Mouse (Mus musculus) neural tube, embryonic 11.5 days (tissue): ENCODE measurements around the gene Ly6g6c. TPM values are rescaled to one million over a fixed set of nuclear protein-coding genes. Genes with fewer than 3 reads are reported as not detected.

Experiments
- ATAC-seq: fragments of 200-750 bp; cut with Nextera tagmentation; 2 replicates; pipeline ENCODE4 v1.8.0; 2017; ENCODE audit warnings: moderate number of reproducible peaks, mild to moderate bottlenecking, moderate TSS enrichment, moderate library complexity; ENCODE audit not compliant: insufficient read depth, low FRiP score, low TSS enrichment
- DNase-seq: peaks from one replicate; pipeline ENCODE4 v3.0.0-alpha.2; 2015; ENCODE audit warnings: low spot score
- H3K27ac ChIP-seq: fragments of 300-500 bp; sonication (generic); 2 replicates; pipeline ENCODE4 v1.5.1; 2014; ENCODE audit warnings: low read depth, mild to moderate bottlenecking, low read length
- H3K27me3 ChIP-seq: fragments of 300-500 bp; sonication (generic); 2 replicates; pipeline ENCODE4 v1.6.1; 2014; ENCODE audit warnings: mild to moderate bottlenecking, low read length, mixed read lengths; ENCODE audit not compliant: control insufficient read depth, insufficient read depth
- H3K36me3 ChIP-seq: fragments of 300-500 bp; sonication (generic); 2 replicates; pipeline ENCODE4 v1.6.1; 2014; ENCODE audit warnings: mild to moderate bottlenecking, low read length, moderate library complexity, mixed read lengths; ENCODE audit not compliant: control insufficient read depth, insufficient read depth
- H3K4me1 ChIP-seq: fragments of 300-500 bp; sonication (generic); 2 replicates; pipeline ENCODE4 v1.6.1; 2014; ENCODE audit warnings: low read length, mixed read lengths; ENCODE audit not compliant: control insufficient read depth, insufficient read depth
- H3K4me2 ChIP-seq: fragments of 300-500 bp; sonication (generic); 2 replicates; pipeline ENCODE4 v1.6.1; 2014; ENCODE audit warnings: low read depth, mild to moderate bottlenecking, moderate library complexity
- H3K4me3 ChIP-seq: fragments of 300-500 bp; sonication (generic); 2 replicates; pipeline ENCODE4 v1.5.1; 2014; ENCODE audit warnings: low read depth, low read length
- H3K9ac ChIP-seq: fragments of 300-500 bp; sonication (generic); 2 replicates; pipeline ENCODE4 v1.6.1; 2014; ENCODE audit warnings: mild to moderate bottlenecking, low read length
- H3K9me3 ChIP-seq: fragments of 300-500 bp; sonication (generic); 2 replicates; pipeline ENCODE4 v1.6.1; 2016; ENCODE audit warnings: low read length; ENCODE audit not compliant: control insufficient read depth
- WGBS: fragments of 180-500 bp; shearing (Covaris S2); extraction: QIAGEN DNeasy Blood & Tissue Kit; methylation state at CpG from one replicate; pipeline ENCODE4 v1.1.7; 2014; 5-methylcytosine and 5-hydroxymethylcytosine counted together
- polyA plus RNA-seq: library from polyadenylated mRNA; unstranded; fragments of >200 nt; fragmentation: Nextera tagmentation; extraction: Ambion mirVana; gene quantifications from 2 replicates; pipeline ENCODE4 v1.2.1, GENCODE M21; 2014

Gene Ly6g6c
- polyA plus RNA-seq: 0.43 TPM in 1 of 2 replicates, not detected in the other

DNA sequence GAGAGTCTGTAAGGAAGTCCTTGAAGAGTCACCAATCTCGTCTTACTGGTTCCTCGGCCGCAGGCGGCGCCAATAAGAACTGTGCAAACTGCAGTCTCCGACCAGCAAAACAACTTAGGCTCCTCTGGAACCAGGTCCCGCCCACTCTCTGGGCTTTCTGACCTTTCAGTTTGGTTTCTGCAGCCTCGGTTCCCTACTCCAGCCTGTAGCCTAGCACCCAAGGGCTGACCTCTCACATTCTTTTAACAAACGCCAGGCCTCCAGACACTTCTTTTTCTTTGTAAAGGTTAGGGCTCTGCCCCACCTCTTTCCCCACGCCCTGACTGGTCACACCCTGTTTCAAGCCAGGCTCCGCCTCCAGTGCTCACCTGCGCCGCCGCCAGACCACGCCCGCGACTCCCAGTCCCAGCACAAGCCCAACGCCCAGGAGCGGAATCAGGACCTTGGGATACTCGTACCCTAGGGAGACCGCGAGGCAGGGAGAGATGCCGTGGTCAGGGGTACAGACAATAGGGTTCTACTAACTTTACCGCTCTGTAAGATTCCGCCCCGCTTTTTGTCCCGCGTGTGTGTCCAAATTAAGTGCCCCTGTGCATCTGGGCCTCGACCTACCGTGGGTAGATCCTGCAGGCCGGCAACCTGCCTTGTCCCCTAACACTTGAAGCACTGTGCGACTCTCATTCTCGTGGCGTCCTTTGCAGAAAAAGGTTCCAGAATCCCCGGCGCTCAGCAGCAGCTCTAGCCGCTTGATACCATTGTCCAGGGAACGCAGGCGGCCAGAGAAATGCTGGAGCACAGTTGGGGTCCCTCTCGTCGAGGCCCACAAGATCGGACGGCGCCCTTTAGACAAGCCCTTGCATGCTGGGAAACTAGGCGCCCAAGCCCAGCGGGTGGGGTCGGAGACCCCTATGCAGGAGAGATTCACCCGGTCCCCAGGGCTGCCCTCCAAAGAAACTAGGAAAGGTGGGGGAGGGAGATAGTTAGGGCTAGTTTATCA, at the start of gene Ly6g6c:
TSS of gene Ly6g6c (plus strand) at position 438 of the 997 bp plus-strand sequence.
- under 1% methylated on average over 48 of the region's 48 CpGs for WGBS
- H3K27ac ChIP-seq: no peak within 1 kb of the TSS
- peak within 1 kb of the TSS; percentile 22 for H3K4me3 ChIP-seq
- H3K36me3 ChIP-seq: peaks cover 2% of the 10 kb centered on the region; the same call in 1 of the 2 replicates
- peak within 1 kb of the TSS; percentile 49 for H3K9ac ChIP-seq
- peaks cover 20% of the 10 kb centered on the region for H3K27me3 ChIP-seq
- H3K4me1 ChIP-seq: peaks cover 16% of the 10 kb centered on the region
- no peaks in the 10 kb centered on the region for H3K9me3 ChIP-seq
- ATAC-seq (no peak), DNase-seq (peak; percentile 49)
- peak within 1 kb of the TSS; percentile 57 for H3K4me2 ChIP-seq

DNA sequence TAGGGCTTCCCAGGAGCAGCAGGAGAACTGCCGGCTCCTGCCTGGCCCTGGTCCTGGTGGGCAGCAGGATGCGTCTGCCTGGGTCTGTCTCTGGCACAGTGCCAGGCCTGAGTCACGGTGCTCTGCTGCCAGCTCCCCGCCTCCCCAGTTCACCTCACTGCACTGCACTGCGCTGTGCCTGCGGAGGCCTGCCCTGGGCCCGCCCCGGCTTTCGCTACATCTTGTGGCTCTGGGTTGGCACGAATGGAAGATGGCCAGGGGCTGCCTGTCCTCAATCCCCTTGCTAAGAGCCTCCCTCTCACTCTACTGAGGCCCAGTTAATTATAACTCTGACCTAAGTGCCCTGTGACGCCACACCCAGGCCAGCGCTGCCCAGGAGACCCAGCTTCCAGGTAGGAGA, 48.8 kb upstream of the Ly6g6c start, which contains the start of gene Vwa7:
TSS of gene Vwa7 (plus strand) at position 204 of the 400 bp plus-strand sequence.
- WGBS: 84% methylated on average over 12 of the region's 12 CpGs
- H3K27me3 ChIP-seq: no peaks in the 10 kb centered on the region
- no peak within 1 kb of the TSS for H3K9ac ChIP-seq
- H3K27ac ChIP-seq: no peak within 1 kb of the TSS
- no peaks in the 10 kb centered on the region for H3K9me3 ChIP-seq
- DNase-seq: no peak
- H3K4me1 ChIP-seq: no peaks in the 10 kb centered on the region
- peaks cover 31% of the 10 kb centered on the region for H3K36me3 ChIP-seq
- ATAC-seq: no peak
- H3K4me3 ChIP-seq: no peak within 1 kb of the TSS
- H3K4me2 ChIP-seq: no peak within 1 kb of the TSS

DNA sequence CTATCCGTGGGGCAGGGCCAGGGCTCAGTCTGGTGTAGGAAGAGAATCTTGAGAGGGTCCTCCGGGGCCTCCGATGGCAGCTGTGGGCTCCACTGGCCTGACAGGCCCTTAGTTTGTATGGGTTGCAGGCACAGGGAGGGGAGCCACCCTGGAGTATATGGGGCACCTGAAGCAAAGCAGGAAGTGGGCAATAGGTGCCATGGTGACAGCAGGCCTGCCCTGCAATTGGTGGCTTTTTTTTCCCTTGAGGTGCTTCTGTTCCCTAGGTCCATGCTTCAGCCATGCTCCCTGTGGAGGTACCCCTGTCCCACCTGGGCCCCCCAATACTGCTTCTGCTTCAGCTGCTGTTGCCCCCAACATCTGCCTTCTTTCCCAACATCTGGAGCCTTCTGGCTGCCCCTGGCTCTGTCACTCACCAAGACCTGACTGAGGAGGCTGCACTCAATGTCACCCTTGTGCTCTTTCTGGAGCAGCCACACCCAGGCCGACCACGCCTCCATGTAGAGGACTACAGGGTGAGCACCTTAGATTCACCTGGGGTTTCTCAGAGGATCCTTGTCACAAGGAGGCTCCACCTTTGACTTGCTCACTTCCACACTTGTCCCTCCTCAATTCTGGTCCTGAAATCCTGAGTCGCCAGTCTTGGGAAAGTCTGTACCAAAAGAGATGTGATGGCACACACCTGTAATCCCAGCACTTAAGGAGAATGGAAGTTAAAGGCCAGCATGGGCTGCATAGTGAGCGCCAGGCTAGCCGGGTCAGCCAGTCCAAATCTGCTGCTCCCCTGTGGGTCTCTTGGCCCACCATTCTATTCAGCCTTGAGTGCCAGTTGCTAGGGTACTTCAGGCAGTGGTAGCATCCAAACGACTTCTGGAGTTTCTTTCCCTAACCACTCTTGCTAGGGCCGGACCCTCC, 48.1 kb upstream of the Ly6g6c start:
- no peaks in the 10 kb centered on the region for H3K9me3 ChIP-seq
- H3K27me3 ChIP-seq: no peaks in the 10 kb centered on the region
- WGBS: 81% methylated on average over 10 of the region's 10 CpGs
- no peak overlapping the region for H3K9ac ChIP-seq
- peaks cover 25% of the 10 kb centered on the region for H3K36me3 ChIP-seq
- no peak overlapping the region for H3K4me2 ChIP-seq
- no peaks in the 10 kb centered on the region for H3K4me1 ChIP-seq
- H3K27ac ChIP-seq: no peak overlapping the region
- no peak overlapping the region for H3K4me3 ChIP-seq
- DNase-seq (no peak), ATAC-seq (no peak)

DNA sequence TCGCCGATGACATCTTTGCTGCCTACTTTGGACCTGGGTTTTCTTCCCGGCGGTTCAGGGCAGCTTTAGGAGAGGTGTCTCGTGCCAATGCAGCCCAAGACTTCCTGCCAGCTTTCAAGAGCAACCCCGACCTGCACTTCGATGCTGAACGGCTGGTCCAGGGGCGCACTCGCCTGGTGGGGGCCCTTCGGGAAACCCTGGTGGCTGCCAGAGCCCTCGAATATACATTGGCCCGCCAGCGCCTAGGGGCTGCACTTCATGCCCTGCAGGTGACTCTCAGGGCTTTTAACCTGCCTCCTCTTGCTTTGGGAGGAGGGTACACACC, 47.5 kb upstream of the Ly6g6c start:
- 77% methylated on average over 14 of the region's 14 CpGs for WGBS
- Histone ChIP-seq H3K4me1 (no peaks in the 10 kb centered on the region), H3K27me3 (no peaks in the 10 kb centered on the region), H3K9me3 (no peaks in the 10 kb centered on the region), H3K4me2 (no peak overlapping the region), H3K36me3 (peaks cover 23% of the 10 kb centered on the region), H3K9ac (no peak overlapping the region), H3K4me3 (no peak overlapping the region), H3K27ac (no peak overlapping the region)
- DNase-seq (no peak), ATAC-seq (no peak)

DNA sequence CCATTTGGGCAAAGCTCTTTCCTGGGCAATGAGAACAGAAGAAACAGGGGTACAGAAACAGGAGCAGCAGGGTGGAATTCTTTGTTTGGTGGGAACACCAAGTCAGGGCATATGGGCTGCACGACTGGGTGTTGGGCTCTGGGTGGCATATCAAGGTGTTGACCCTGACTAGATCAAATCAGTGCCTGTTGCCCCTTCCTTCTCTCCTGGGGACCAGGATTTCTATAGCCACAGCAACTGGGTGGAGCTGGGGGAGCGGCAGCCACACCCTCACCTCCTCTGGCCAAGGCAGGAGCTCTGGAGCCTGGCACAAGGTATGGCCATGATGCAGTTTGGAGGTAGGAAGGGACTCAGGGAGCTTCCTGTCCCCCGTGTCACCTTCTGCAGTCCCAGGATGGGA, 47.0 kb upstream of the Ly6g6c start:
- Histone ChIP-seq H3K4me1 (no peaks in the 10 kb centered on the region), H3K27me3 (no peaks in the 10 kb centered on the region), H3K4me3 (no peak overlapping the region), H3K9ac (no peak overlapping the region), H3K27ac (no peak overlapping the region), H3K4me2 (no peak overlapping the region), H3K36me3 (peaks cover 21% of the 10 kb centered on the region), H3K9me3 (no peaks in the 10 kb centered on the region)
- WGBS: 80% methylated on average over 3 of the region's 3 CpGs
- no peak for ATAC-seq
- no peak for DNase-seq

DNA sequence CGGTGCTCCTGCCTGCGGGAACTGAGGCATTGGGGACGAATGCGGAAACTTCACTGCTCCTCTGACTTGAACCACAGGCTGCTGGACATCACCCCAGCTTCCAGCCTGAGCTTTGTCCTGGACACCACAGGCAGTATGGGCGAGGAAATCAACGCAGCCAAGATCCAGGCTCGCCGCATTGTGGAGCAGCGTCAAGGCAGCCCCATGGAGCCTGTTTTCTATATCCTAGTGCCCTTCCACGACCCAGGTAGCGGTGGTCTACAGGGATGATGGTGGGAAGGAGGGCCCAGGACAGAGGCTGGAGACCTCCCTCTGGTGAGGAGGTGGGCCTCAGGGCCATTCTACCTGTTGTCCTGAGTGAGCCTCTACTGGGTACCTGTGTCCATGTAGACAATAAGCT, 45.3 kb upstream of the Ly6g6c start:
- H3K9me3 ChIP-seq: no peaks in the 10 kb centered on the region

DNA sequence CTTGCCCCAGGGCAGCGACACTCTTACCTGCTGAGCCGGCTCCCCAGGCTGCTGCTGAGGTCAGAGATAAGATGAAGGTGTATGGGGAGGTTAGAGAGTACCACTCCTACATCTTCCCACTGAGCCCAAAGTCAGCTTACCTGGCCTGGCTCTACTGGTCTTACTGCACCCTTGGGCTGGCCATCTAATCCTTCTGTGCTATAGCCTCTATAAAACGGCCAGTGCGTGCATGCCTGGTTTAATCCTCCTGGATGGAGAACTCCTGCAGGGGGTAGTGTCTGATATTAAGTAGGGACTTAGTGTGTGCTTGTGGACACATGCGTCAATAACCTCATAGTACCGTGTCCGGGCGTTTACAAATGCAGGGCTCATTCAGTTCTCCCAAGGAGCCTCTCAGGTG, 44.6 kb upstream of the Ly6g6c start:
- H3K36me3 ChIP-seq: peaks cover 3% of the 10 kb centered on the region
- no peak for ATAC-seq
- WGBS: 87% methylated on average over 8 of the region's 8 CpGs
- no peak overlapping the region for H3K27ac ChIP-seq
- no peaks in the 10 kb centered on the region for H3K4me1 ChIP-seq
- H3K4me3 ChIP-seq: no peak overlapping the region
- H3K9ac ChIP-seq: no peak overlapping the region
- H3K27me3 ChIP-seq: no peaks in the 10 kb centered on the region
- no peak overlapping the region for H3K4me2 ChIP-seq
- H3K9me3 ChIP-seq: no peaks in the 10 kb centered on the region
- no peak for DNase-seq

More for the DNA sequence above, 45.3 kb upstream of the Ly6g6c start:
- Histone ChIP-seq H3K4me1 (no peaks in the 10 kb centered on the region), H3K27me3 (no peaks in the 10 kb centered on the region), H3K4me3 (no peak overlapping the region), H3K4me2 (no peak overlapping the region), H3K36me3 (peaks cover 9% of the 10 kb centered on the region), H3K27ac (no peak overlapping the region), H3K9ac (no peak overlapping the region)
- WGBS: 78% methylated on average over 11 of the region's 11 CpGs
- ATAC-seq: no peak
- no peak for DNase-seq

DNA sequence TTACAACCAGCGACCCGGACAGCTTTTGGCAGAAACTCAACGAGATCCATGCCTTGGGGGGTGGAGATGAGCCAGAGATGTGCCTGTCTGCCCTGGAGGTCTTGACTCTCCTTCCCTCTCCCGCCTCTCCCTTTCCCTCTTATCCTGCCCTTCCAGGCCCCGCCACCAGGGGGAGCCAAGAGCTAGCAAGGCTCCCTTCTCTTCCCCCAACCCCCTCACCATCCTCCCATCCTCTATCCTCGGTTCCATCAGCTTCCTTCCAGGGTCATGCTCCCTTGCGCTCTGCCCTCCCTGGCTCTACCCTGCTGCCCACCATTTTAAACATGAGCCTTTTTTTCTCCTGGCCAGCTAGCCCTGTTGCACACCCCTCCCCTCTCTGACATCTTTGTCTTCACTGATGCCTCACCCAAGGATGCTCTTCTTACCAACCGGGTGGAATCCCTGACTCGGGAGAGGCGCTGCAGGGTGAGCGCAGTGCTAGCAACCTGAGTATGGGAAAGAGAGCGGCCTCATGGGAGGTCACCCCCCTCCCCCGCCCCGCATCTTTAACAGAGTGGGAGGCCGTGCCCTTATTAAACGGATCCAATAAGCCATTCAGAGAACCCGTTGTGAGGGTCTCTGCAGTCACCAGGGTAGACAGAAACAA, 43.9 kb upstream of the Ly6g6c start:
- H3K36me3 ChIP-seq: no peaks in the 10 kb centered on the region
- peak; percentile 92 for DNase-seq
- peak overlapping the region; percentile 24; the same call in 1 of the 2 replicates for H3K9ac ChIP-seq
- H3K4me1 ChIP-seq: no peaks in the 10 kb centered on the region
- 14% methylated on average over 17 of the region's 17 CpGs for WGBS
- no peaks in the 10 kb centered on the region for H3K9me3 ChIP-seq
- no peaks in the 10 kb centered on the region for H3K27me3 ChIP-seq
- H3K27ac ChIP-seq: no peak overlapping the region
- ATAC-seq: peak; percentile 51; the same call in 1 of the 2 replicates
- H3K4me2 ChIP-seq: no peak overlapping the region
- H3K4me3 ChIP-seq: no peak overlapping the region
